Mouse (Mus musculus) inflammation-experienced regulatory T-cells, adult 6 months (primary cell): ENCODE data around the gene Yipf2. TPM values are rescaled to one million over a fixed set of nuclear protein-coding genes. Genes with fewer than 3 reads are reported as not detected.
"Not testable (repeated sequence)": the region's sequence is repeated elsewhere in the genome, so short reads cannot be mapped to it uniquely, and the experiment has no call there.

Source experiments
- ATAC-seq: one replicate; pipeline ENCODE4 v1.8.0; 2017
- polyA plus RNA-seq, 3 experiments: library from polyadenylated mRNA; unstranded; fragments of 100-300 nt; shearing (Covaris generic); gene quantifications; one replicate each; pipeline ENCODE4 v1.2.1; 2017

The Yipf2 gene
- polyA plus RNA-seq, 3 experiments from 2014 or later = 12.4 to 26.5 (median 18.1) TPM

GRCm38 (mm10) chr9:21556996-21557395 is 35.6 kb downstream of the Yipf2 start:
- ATAC-seq = no peak

- ATAC-seq = no peak
Observed at GRCm38 (mm10) chr9:21555198-21555742, 37.4 kb downstream of the Yipf2 start.

- ATAC-seq = no peak
Observed at GRCm38 (mm10) chr9:21553607-21554273, 38.9 kb downstream of the Yipf2 start.

GRCm38 (mm10) chr9:21551049-21551448 is 41.6 kb downstream of the Yipf2 start:
- no peak for ATAC-seq

GRCm38 (mm10) chr9:21547075-21547941 is 45.3 kb downstream of the Yipf2 start:
- no peak for ATAC-seq

GRCm38 (mm10) chr9:21546789-21547074 is 45.9 kb downstream of the Yipf2 start, which contains the start of gene Carm1:
TSS of gene Carm1 (plus strand) at chr9:21546894.
- no peak for ATAC-seq

GRCm38 (mm10) chr9:21545916-21546788 is 46.5 kb downstream of the Yipf2 start:
- peak; percentile 84 for ATAC-seq

- ATAC-seq = no peak
Observed at GRCm38 (mm10) chr9:21545351-21545915, 47.2 kb downstream of the Yipf2 start.

GRCm38 (mm10) chr9:21542001-21542400 is 50.6 kb downstream of the Yipf2 start:
- not testable (repeated sequence) for ATAC-seq

GRCm38 (mm10) chr9:21539981-21540753 is 52.5 kb downstream of the Yipf2 start:
- no peak for ATAC-seq

Other genes with a start within 250 kb of the Yipf2 start
- 100 to 1,000 TPM in 2 of 3 experiments, 10 to 100 TPM in 1; 92.5 to 122 (median 122) TPM for gene Ilf3, start 225.0 kb downstream of the Yipf2 start, polyA plus RNA-seq
- 10 to 100 TPM; 26.2 to 49.8 (median 39.8) TPM for gene Qtrt1, start 181.0 kb downstream of the Yipf2 start, polyA plus RNA-seq
- gene Dnm2, start 167.9 kb downstream of the Yipf2 start, polyA plus RNA-seq = 100 to 1,000 TPM in 1 of 3 experiments, 10 to 100 TPM in 2; 85.4 to 117 (median 97.6) TPM
- gene Tmed1, start 82.6 kb downstream of the Yipf2 start, polyA plus RNA-seq = 1 to 10 TPM; 3.2 to 6.3 (median 5.8) TPM
- 10 to 100 TPM; 49.9 to 71.1 (median 57.8) TPM for gene AB124611, start 66.7 kb downstream of the Yipf2 start, polyA plus RNA-seq
- 10 to 100 TPM in 1 of 3 experiments, 1 to 10 TPM in 2; 5.3 to 11.0 (median 7.0) TPM for gene Carm1, start 45.9 kb downstream of the Yipf2 start, polyA plus RNA-seq
- 1 to 10 TPM; 3.0 to 5.6 (median 3.4) TPM for gene Timm29, start 106 bp downstream of the Yipf2 start, polyA plus RNA-seq
- 10 to 100 TPM; 24.2 to 32.7 (median 26.9) TPM for gene Smarca4, start 23.3 kb upstream of the Yipf2 start, polyA plus RNA-seq
- gene Ldlr, start 130.7 kb upstream of the Yipf2 start, polyA plus RNA-seq = 10 to 100 TPM in 2 of 3 experiments, 1 to 10 TPM in 1; 9.2 to 21.2 (median 14.6) TPM
- gene Spc24, start 167.5 kb upstream of the Yipf2 start, polyA plus RNA-seq = 10 to 100 TPM in 1 of 3 experiments, 1 to 10 TPM in 2; 5.5 to 54.9 (median 8.6) TPM
- gene Kank2, start 205.9 kb upstream of the Yipf2 start, polyA plus RNA-seq = not detected
- gene Angptl8, start 242.7 kb upstream of the Yipf2 start, polyA plus RNA-seq = not detected